Mouse (Mus musculus) retina, adult 2 months (tissue): ENCODE data around the gene Mrpl12.

Experiments
- DNase-seq: peaks from one replicate; pipeline ENCODE4 v3.0.0-alpha.2; 2012; ENCODE audit warnings: low read depth, low spot score

Gene Mrpl12

DNA sequence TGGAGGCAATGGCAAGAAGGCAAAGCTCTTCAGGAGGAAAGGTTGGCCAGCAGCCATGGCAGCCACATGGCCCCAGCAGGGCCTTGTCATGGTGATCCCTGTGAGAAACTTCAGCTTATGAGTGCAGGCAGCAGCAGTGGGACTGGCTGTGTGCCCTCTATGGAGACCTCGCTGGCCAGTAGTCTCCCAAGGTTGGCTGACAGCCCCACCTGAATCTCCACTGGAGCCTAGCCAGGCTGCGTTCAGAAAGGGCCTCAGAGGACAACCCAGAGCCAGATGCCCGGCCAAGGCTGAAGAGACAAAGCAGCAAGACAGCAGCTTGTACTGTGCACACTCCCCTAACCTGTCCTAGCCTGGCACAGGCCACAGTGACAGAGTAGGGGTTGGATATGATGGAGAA, 54.1 kb downstream of the Mrpl12 start:
- no peak for DNase-seq
